Mouse (Mus musculus): ENCODE measurements around the gene Syne2. TPM values are rescaled to one million over a fixed set of nuclear protein-coding genes. Genes with fewer than 3 reads are reported as not detected.
A peak's percentile ranks its signal among the peaks of the same experiment; 100 is the strongest.

Gene Syne2
- total RNA-seq, 4 experiments from 2014 or later, result 23.3 to 28.4 (median 24.6) TPM

- DNase-seq (ENCODE audit: low spot score in 2 of 2), result no peak
Observed at GRCm38 (mm10) chr12:75827751-75828150, 9.8 kb downstream of the Syne2 start.

GRCm38 (mm10) chr12:75829616-75830015 is 11.7 kb downstream of the Syne2 start:
- DNase-seq (ENCODE audit: low spot score in 2 of 2), result no peak

- DNase-seq (ENCODE audit: low spot score in 2 of 2), result no peak
Observed at GRCm38 (mm10) chr12:75833149-75833959, 15.4 kb downstream of the Syne2 start.

- no peak for DNase-seq (ENCODE audit: low spot score in 2 of 2)
Observed at GRCm38 (mm10) chr12:75833960-75834729, 16.2 kb downstream of the Syne2 start.

GRCm38 (mm10) chr12:75836524-75836962 is 18.6 kb downstream of the Syne2 start:
- DNase-seq (ENCODE audit: low spot score in 2 of 2), result no peak

- no peak for DNase-seq (ENCODE audit: low spot score in 2 of 2)
Observed at GRCm38 (mm10) chr12:75837462-75837861, 19.5 kb downstream of the Syne2 start.

- no peak for DNase-seq (ENCODE audit: low spot score in 2 of 2)
Observed at GRCm38 (mm10) chr12:75839083-75839736, 21.3 kb downstream of the Syne2 start.

- no peak for DNase-seq (ENCODE audit: low spot score in 2 of 2)
Observed at GRCm38 (mm10) chr12:75841183-75841582, 23.2 kb downstream of the Syne2 start.

GRCm38 (mm10) chr12:75844311-75844710 is 26.4 kb downstream of the Syne2 start:
- no peak for DNase-seq (ENCODE audit: low spot score in 2 of 2)

GRCm38 (mm10) chr12:75845070-75845469 is 27.1 kb downstream of the Syne2 start:
- no peak for DNase-seq (ENCODE audit: low spot score in 2 of 2)

GRCm38 (mm10) chr12:75846513-75846912 is 28.6 kb downstream of the Syne2 start:
- DNase-seq (ENCODE audit: low spot score in 2 of 2), result no peak

GRCm38 (mm10) chr12:75850205-75850604 is 32.3 kb downstream of the Syne2 start:
- DNase-seq (ENCODE audit: low spot score in 2 of 2), result no peak

GRCm38 (mm10) chr12:75851481-75851880 is 33.5 kb downstream of the Syne2 start:
- DNase-seq (ENCODE audit: low spot score in 2 of 2), result no peak

GRCm38 (mm10) chr12:75852384-75852783 is 34.5 kb downstream of the Syne2 start:
- DNase-seq (ENCODE audit: low spot score in 2 of 2), result no peak

- no peak for DNase-seq (ENCODE audit: low spot score in 2 of 2)
Observed at GRCm38 (mm10) chr12:75853559-75853958, 35.6 kb downstream of the Syne2 start.

- no peak for DNase-seq (ENCODE audit: low spot score in 2 of 2)
Observed at GRCm38 (mm10) chr12:75855051-75855453, 37.1 kb downstream of the Syne2 start.

GRCm38 (mm10) chr12:75855621-75856020 is 37.7 kb downstream of the Syne2 start:
- DNase-seq (ENCODE audit: low spot score in 2 of 2), result no peak

- no peak for DNase-seq (ENCODE audit: low spot score in 2 of 2)
Observed at GRCm38 (mm10) chr12:75856096-75856868, 38.3 kb downstream of the Syne2 start.

GRCm38 (mm10) chr12:75859936-75860335 is 42.0 kb downstream of the Syne2 start:
- peak in 1 of 2 experiments; percentile 10 for DNase-seq (ENCODE audit: low spot score in 2 of 2)

- DNase-seq (ENCODE audit: low spot score in 2 of 2), result no peak
Observed at GRCm38 (mm10) chr12:75860843-75861242, 42.9 kb downstream of the Syne2 start.

- DNase-seq (ENCODE audit: low spot score in 2 of 2), result no peak
Observed at GRCm38 (mm10) chr12:75865166-75865565, 47.2 kb downstream of the Syne2 start.
